Mouse (Mus musculus) B cell, adult 2 months (primary cell): ENCODE results near the gene Lrrfip2.

Experiments used
- DNase-seq, 2 experiments: peaks; one replicate each; pipeline ENCODE4 v3.0.0; 2022

The Lrrfip2 gene

GRCm38 (mm10) chr9:111166612-111167011 lies 49.2 kb downstream of the Lrrfip2 start:
- DNase-seq: no peak

- DNase-seq: no peak
These were observed 53.0 kb downstream of the Lrrfip2 start for GRCm38 (mm10) chr9:111170430-111170829.

DNA sequence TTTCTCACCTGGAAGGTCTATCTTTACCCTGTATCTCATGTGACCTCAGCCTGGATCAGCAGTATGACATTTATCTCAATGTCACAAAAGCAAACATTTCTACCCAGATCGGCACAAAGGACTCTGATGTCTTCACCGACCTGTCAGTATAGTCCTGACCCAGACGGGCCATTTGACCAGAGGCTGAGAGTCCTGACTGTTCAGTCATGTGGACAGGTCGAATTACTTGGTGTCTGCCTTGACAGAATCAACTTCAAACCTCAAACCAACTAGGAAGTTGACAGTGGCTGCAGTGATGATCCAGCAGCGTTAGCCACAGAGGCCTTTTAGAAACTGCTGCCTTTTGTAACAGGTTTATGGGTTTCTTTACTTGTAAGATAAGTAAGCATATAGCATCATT lies 56.7 kb downstream of the Lrrfip2 start:
- no peak for DNase-seq

DNA sequence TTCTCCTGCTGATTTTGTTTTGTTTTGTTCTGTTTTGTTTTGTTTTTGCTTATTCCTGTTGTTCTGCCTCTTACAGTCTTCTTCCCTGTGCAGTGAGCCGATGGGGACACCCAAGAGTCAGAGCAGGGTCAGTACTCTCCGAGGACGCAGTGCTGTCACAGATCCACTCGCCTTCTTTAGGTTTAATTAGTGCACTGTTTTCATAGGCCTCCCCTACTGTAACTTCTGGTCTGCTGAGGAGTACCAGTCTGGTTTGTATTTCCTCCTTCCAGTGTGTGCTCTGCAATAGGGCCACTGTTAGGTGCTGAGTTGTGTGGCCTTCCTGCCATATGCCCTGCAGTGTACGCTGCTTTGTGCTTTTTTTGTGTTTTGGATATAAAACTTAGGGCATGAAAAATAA lies 61.6 kb downstream of the Lrrfip2 start:
- DNase-seq: no peak

DNA sequence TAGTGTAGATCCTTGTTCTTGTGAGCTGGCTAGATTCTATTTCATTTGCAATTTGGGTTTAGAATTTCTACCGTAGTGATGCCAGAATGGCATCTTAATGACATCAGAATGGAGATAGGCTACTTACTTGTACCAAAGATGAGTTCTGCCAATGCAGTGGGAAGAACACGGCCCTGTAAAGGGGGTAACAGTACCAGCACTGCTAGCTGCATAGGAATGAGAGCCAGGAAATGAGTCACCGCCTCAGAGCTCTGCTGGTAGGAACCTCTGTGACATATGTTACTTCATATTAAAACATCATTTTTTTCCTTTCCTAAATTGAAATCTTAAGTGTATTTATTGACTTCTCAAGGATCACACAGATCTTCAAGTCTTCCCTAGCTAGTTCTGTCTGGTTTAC lies 64.8 kb downstream of the Lrrfip2 start:
- DNase-seq: no peak

GRCm38 (mm10) chr9:111184929-111185328 lies 67.5 kb downstream of the Lrrfip2 start:
- no peak for DNase-seq

DNA sequence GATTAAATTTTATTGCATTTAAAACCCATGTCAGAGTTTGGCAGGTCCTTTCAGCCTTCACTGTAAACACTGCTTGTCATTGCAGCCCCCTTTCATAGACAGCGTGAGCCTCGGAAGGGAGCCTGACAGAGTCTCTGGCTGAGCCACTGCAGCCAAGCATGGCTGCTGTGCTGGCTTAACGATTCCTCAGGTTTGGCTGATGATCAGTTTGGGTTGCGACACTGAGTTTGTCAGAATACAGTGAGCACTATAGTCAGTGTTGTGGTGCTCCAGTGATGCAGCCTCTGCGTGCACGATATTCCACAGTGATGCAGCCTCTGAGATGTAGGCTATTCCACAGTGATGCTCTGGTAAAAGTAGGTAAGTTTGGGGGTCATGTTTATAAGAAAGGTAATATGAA lies 69.5 kb downstream of the Lrrfip2 start:
- DNase-seq: no peak

DNA sequence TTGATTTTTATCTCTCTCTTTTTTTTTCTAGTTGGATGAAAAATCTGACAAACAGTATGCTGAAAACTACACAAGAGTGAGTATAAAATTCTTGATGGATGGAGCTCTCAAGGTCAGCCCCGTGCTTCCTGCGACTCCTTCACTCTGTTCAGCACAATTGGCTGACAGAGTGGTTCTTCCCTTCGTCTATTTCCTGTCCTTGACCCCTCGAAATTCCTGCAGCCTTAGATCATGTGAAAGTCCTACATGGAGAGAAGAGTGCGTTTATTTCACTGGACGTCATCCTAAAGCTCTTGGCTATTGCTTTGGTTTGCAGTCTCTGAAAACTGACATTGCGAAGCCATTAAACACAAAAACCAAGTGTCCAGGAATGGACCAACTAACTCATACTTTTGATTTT lies 71.3 kb downstream of the Lrrfip2 start:
- DNase-seq: no peak

DNA sequence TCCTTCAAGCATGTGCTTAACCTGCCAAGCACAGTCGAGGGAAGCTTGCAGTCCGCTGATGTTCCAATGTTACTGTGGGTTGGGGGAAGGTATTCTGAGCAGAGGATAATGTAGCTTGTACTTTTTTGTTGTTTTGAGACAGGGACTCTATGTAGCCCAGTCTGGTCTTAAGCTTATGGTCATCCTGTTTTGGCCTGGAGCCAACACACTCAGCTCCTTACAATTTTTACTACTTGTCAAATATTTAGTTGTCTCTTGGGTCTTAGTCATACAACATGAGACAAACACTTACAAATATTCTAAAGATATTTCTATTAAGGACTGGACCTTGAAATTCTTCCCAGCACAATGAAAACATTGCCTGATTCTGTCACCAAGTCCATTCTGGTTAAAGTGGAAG lies 75.8 kb downstream of the Lrrfip2 start:
- DNase-seq: no peak

DNA sequence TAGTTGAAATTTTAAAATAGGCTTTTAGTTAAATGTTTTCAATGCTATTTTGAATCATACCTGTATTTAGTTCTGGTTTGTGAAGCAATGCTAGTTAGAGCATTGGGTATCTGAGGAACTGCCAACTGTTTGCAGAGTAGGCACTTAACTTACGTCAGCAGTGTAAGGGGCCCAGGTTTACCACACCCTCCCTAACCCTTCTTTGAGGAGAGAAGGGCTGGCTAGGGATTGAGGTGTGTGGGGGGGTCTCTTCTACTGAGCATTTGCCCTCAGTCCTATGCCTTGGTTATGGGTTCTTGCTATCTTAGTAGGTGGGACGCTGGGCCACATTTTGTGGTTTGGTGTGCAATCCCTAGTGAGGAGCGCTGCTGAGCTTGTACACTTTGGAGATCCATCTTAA lies 79.7 kb downstream of the Lrrfip2 start:
- DNase-seq: no peak

DNA sequence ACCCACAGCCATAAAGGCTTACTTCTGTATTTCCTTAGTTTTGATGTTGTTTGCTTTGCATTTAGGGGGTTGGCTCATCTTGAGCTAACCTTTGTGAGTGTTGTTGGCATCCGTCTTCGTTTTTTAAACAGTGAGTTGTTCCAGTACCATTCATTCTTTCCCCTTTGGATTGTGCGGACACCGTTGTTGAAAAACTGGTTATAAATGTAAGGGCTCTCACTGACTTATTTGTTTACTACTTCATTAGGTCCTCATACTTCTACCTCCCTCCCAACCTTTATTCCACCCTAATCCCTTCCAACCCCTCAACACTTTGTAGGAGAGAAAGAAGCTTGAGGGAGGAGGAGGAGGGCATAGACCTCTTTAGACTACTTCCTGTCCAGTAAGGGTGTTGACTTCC lies 80.3 kb downstream of the Lrrfip2 start:
- no peak for DNase-seq

DNA sequence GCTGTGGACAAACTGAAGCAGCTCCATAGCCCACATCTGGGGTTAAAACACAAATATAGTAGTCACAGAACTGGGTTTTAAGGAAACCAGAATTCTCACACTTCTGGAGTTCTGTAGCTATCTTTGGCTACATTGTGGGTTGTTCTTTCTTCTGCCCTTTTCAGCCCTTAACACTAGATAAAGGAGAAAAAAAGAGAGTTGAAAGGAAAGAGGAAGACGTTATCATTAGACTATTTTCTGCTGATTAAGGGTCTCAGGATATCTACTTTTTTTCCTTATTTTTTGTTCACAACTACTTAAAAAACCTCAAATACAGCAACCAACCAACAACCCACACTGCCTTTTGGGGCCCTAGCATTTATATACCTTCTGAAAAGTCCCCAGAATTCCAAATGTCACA lies 80.9 kb downstream of the Lrrfip2 start:
- DNase-seq: no peak

DNA sequence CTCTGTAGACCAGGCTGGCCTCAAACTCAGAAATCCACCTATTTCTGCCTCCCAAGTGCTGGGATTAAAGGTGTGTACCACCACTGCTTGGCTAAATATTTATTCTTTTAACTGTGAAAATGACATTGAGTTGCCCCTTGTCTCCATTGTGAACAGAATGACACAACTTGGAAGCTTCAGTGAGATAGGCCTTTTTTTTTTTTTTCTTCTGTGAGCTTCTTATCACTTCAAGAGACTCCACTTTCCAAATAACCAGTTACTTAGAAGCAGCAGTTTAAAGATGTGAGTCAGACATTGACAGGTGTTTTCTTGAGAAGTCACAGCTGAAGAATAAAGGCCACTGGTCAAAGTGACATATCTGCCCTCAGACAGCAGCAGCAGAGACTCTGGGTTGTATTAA lies 82.8 kb downstream of the Lrrfip2 start:
- DNase-seq: no peak

- no peak for DNase-seq
These were observed 87.4 kb downstream of the Lrrfip2 start for GRCm38 (mm10) chr9:111204601-111205375.

DNA sequence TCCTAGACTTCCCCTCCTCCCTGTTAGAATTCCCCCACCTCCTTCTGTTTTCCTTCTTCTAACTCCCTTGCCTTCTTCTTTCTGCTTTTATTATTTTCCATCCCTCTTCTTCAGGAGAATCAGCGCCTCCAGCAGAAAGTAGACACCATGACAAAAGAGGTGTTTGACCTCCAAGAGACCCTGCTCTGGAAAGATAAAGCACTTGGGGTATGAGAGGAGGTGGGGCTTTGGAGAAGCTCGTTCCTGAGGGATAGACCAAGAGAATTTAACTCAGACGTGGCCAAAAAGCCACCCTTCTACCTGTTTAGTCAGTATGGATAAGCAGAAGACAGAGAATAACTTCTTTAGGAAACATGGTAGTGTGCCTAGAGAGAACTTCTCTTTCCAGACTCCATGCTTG lies 90.3 kb downstream of the Lrrfip2 start:
- DNase-seq: no peak

DNA sequence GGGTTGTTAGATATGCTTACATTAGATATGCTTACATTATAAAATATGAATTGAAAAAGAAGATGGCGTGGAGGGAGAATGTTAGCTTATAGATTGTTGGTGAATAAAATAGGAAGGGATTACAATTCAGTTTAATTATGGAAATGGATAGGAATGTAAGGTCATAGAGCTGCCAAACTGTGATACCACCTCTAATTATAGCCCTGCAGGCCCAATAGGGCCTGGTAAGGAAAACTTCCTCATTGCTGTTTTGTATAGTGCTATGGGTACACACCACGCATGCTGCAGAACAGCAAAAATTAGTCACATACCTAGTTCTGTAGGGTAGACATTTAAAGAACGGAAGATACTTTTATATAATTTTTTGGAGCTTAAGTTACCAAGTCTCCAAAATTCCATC lies 90.8 kb downstream of the Lrrfip2 start:
- DNase-seq: no peak

DNA sequence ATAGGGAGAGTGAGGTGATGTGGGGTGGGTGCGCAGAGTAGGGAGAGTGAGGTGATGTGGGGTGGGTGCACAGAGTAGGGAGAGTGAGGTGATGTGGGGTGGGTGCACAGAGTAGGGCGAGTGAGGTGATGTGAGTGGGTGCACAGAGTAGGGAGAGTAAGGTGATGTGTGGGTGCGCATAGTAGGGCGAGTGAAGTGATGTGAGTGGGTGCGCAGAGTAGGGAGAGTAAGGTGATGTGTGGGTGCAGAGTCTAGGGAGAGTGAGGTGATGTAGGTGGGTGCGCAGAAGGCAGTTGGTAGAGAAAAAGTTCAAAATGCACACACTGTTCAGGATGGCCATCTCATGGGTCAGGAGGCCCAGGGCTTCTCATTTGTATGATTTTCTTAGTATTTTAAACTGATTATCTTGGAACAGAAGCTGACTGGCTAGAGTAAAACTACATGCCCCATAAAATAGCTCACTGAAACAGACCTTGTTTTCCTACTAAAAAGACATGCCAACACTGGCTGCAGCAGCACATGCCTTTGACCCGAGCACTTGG lies 91.8 kb downstream of the Lrrfip2 start:
- DNase-seq: no peak

- DNase-seq: no peak
These were observed 93.0 kb downstream of the Lrrfip2 start for GRCm38 (mm10) chr9:111210412-111210811.

DNA sequence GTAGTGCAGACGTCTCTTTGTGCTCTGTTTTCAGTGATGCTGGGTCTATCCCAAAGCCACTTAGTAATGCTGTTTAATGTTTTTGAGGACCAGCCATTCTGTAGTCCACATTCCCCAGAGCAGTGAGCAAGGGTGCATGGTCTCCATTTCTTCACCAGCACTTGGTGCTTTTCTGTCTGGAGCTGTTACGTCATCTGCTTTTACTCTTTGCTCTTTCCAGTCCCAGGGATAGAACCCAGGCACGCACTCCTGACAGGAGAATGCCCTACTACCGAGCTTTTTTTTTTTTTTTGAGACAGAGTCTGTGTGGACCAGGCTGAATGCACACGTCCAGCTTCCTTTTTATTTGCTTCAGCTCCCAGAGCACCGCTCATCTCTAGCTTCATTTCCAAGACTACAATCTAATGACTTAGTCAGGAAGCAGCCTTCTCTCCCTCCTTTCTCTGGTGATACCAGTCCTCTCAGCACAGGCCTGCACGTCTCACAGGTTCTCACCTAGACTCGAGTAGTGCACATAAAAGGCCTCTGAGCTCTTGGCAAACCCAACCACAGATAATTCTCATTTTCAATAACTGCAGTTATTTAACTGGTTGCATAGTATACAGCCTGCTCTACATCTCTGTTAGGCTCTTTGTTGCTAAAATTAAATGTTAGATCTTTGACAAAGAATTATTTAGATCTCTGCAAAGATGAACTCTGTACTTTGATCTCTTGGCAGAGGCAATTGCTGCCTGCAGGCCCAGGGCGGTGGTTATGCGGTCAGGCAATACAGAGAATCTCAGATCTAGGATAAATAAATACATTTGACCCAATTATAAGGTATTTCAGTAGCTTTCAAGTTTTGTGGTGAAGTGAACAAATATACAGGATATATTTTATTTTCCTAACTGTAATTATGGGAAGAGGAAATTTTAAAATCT lies 94.0 kb downstream of the Lrrfip2 start:
- DNase-seq: no peak

DNA sequence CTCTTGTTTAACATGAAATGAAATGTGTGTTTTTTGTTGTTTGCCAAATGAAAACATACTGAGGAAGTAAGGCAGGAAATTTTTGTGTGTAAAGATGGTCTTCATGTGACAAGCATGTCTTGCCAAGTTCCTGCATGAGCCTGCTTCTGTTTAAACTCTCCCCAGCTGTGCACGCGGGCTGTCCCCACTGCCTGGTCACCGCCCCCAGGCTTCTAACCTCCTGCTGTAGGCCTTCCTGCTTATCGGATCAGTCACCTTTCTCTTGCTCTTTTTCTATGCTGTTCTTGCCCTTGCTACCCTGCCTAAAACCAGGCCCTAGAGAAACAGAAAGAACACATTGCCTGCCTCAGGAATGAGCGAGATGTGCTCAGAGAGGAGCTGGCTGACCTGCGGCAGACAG lies 96.1 kb downstream of the Lrrfip2 start:
- DNase-seq: no peak

GRCm38 (mm10) chr9:111216424-111216823 lies 99.0 kb downstream of the Lrrfip2 start:
- DNase-seq: no peak

DNA sequence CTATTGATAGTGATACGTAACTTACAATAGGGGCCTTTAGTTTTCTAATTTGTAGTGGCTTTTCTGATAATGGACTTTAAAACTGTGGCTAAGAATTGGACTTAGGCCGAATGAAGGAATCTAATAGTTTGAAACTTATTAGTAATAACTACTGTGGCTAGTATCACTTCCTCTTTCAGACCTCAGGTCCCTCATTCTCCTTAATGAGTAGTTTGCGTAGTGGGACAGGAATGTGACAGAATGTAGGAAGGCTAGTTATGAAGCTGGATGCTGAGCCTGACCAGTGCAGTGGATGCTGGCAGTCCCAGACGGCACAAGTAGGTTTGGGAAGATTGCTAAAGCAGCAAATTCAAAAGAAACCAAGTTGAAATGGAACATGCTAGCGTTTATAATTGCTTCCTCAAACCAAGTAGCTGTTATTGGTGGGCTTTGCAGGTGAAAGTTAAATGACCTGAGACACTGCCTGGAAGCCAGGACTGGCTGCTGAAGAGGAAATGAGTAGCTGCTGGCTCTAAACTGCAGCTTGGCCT lies 103.2 kb downstream of the Lrrfip2 start:
- DNase-seq: peak; percentile 15 to 24

DNA sequence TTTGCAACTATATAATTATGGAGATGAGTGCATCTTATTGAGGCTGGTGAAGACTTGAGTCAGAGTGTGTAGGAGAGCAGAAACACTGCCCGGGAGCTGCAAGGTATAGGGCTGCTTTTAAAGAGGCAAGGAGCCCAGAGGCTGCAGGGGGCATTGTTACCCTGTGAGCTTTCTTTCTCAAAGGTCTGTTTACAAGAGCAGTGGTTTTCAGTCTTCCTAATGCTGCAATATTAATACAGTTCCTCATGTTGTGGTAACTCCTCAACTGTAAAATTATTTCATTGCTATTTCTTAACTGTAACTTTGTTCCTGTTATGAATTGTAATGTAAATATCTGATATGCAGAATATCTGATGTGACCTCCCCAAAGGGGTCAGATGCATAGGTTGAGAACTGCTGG lies 104.2 kb downstream of the Lrrfip2 start:
- DNase-seq: no peak

GRCm38 (mm10) chr9:111223406-111223805 lies 106.0 kb downstream of the Lrrfip2 start:
- no peak for DNase-seq
